Mouse (Mus musculus) spleen, embryonic (tissue): ENCODE measurements around the gene Exosc1.
"Not testable (repeated sequence)": the region's sequence is repeated elsewhere in the genome, so short reads cannot be mapped to it uniquely, and the experiment has no call there.

Source experiments
- CTCF ChIA-PET: fragments of 350-600 bp; sonication (Branson Sonifier 250); formaldehyde crosslinking; loops from one replicate; lab custom pipeline; 2022; lab: Charles Lee

Exosc1 gene

GRCm38 (mm10) chr19:41933179-41934086, at the start of gene Exosc1, which contains the start of gene Zdhhc16:
TSS of gene Exosc1 (minus strand) at chr19:41933423.
TSS of gene Zdhhc16 (plus strand) at chr19:41933480.
- CTCF ChIA-PET: interaction anchor here (0.6 kb wide), 1 partner anchor 89 kb away, joined by 4 read pairs; no protein-coding TSS in a partner anchor

DNA sequence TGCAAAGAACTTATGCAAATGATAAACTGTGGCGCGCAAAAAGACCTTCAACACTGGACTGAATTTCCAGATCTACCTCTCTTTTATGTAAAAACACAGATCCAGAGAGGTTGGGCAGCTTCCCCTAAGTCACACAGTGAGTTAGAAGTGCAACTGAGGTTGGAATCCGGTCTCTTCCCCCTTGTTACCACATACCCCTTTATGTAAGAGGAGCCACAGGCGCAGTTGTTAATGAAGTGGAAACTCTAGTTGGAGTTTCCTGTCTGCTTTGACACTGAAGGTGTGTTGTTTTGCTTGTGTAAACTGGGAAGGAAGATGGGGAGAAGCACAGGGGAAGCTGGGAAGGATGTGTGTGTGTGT, 49.5 kb upstream of the Exosc1 start:
- CTCF ChIA-PET: no interaction called here

DNA sequence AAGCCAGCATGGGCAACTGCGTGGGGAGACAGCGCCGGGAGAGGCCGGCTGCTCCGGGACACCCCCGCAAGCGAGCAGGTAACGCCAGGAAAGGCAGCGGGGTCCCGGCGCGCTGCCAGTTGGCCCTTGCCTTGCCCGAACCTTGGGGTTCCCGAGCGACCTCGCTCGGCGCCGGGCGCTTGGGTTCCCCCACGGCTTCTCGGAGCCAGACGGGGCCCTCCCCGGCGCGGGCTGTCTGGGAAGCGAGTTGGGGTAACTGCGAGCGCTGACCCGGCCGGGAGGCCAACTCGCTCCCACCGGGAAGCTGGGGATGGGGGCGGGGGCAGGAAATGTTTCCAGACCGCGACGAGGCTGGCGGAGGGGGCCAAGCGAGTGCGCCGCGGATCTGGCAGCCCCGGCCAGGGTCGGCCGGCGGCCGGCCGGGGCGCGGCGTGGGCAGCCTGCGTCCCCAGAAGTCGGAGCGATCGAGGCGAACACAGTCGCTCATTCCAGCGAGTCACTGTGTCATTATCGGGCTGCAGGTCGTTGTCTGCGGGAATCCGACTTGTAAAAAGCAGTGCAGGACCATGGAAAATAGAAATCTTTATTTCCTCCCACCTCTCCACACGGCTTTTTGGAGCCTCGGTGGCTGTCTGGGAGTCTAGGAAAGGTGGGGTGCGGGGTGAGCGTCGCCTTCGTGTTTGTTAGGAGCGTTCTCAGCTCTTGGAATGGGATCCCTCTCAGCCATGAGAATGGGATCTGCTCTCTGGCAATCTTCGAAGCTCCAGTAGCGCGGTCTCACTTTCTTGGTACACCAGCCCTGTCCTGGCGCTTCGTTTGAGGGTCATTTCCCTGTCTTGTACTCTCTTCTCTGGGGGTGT, 48.9 kb upstream of the Exosc1 start:
- CTCF ChIA-PET: no interaction called here

DNA sequence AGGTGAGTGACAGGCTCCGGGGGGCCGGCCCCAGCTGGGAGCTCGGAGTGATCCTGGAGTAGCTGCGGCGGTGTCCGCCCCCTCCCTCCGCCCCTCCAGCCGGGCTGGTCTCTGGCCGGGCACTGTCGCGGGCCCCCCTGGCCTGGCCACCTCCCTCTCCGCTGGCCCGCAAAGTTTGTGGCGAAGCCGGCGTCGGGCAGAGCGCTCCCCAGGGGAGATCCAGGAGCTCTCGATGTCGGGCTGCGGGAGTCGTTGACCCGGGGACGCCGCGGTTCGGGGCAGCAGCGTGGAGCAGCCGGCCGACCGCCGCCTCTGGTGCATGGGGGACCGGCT, 48.3 kb upstream of the Exosc1 start, which contains the start of gene Ubtd1:
Ubtd1 (plus strand) TSS at position 169 of the 333 bp plus-strand sequence.
- CTCF ChIA-PET: no interaction called here

GRCm38 (mm10) chr19:41980819-41981594, 47.8 kb upstream of the Exosc1 start, which contains the start of gene Mms19:
TSS of gene Mms19 (minus strand) at chr19:41981157.
- CTCF ChIA-PET: no interaction called here

DNA sequence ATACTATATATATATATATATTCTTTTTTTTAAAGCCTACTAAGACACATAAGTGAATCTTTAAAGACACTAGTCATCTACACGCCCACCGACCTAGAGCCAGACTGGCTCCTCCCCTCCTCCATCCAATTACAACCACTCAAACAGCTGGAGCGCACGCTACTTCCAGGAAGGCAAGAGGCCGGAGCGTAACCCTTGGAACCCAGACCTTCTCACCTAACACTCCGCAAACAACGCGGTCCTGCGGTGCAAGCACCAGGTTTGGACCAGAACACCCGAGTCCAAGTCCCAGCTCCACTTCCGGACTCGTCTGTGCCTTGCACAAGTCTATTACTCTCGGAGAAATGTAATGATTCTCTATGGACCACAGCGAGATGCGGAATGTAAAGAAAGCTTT, 47.2 kb upstream of the Exosc1 start:
- CTCF ChIA-PET: interaction anchor here (0.7 kb wide), 1 partner anchor 1462 kb away, joined by 3 read pairs; no protein-coding TSS in a partner anchor

GRCm38 (mm10) chr19:41973891-41974794, 40.9 kb upstream of the Exosc1 start:
- CTCF ChIA-PET: no interaction called here

- CTCF ChIA-PET: no interaction called here
These were observed 36.4 kb upstream of the Exosc1 start for GRCm38 (mm10) chr19:41969618-41970017.

DNA sequence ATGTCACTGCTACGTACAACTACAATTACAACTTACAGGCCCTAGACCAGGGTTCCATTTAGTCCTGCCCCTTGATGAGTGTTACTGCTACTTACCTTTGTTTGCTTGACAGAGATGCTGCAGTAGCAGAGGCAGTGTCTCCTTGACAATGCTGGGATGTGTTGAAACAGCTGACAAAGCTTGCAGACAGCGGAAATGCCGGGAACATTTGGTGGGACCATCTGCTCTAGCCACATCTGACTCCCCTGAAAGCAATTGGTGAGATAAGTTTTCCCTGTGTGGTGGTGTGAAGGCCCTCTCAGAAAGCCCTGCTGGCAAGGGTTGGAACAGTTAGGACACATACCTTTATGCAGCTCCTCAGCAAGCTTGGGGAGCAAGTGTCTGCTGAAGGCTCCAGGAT, 20.4 kb upstream of the Exosc1 start:
- CTCF ChIA-PET: no interaction called here

DNA sequence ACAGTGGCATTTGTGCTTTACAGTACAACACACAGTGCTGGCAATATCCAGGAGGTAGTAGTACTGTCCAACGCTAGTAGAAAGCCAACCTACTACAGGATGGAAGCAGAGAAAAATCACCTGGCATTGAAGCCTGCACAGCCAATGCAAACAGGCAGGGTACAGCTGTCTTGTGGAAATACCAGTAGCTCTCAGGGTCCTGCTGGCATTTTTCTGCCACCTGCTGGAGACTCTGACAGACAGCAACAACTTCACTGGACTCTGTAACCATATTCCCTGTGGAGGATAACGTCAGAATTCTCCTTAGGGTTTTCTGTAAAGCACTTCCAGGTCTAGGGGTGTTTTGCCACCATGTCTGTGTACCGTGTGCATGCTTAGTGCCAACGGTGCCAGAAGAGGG, 19.1 kb upstream of the Exosc1 start:
- CTCF ChIA-PET: interaction anchor here (0.7 kb wide), 1 partner anchor 136 kb away, joined by 3 read pairs; no protein-coding TSS in a partner anchor

- CTCF ChIA-PET: no interaction called here
These were observed 10.6 kb upstream of the Exosc1 start for GRCm38 (mm10) chr19:41943841-41944240.

DNA sequence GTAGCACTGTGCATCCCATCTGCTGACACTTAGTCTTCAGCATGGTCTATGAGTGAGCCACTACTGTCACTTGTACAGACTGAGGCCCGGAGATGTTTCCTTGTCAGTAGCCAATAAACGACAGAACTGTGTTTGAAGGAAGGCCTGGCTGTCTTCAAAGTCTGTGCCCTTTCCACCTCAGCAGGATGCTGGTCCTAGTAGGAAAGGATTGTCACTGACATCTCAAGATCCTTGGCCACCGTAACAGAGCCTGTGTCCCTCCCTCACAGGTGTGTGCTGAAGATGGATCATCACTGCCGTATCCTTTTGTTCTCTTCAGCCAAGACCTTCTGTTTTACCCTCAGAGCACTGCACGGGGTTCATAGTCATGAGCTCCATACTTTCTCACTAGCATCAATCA, 5.3 kb upstream of the Exosc1 start:
- CTCF ChIA-PET: no interaction called here

- CTCF ChIA-PET: no interaction called here
These were observed 2.7 kb upstream of the Exosc1 start for GRCm38 (mm10) chr19:41935921-41936320.

DNA sequence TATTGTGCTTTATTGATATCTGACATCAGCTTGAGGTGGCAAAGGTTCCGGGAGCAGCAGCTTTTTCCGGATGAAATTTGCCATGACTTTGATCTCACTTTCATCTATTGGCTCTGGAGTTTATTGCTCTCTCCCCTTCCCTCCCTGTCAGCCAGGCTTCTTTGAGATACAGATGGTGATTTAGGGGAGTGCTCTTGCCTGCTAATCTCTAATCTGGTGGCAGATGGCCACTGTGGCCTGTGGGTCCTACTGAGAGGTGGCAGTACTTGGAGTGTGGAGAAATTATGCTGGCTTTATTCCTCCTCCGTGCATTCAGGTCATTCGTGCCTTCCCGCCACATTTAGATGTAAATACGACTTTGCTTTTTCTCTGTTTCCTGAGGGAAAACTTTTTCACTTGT, 901 bp upstream of the Exosc1 start:
- CTCF ChIA-PET: no interaction called here

DNA sequence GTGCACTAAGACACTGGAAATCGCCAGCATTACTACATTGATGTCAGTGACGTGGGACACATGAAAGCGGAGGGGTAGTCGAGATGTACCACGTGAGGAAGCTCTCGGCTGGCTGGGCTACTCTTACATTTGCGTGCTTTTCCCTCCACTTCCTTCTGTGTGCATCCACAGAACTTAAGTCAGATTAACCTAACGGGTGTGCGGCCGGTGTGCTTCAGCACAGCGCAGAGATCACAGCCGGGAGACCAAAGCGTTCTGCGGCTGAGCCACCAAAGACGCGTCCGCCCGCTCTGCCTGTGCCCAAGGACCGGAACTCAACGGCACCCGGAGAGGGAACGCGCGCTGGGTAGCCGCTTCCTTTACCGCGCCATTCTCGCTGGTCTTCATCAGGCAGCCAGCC, 537 bp downstream of the Exosc1 start:
- CTCF ChIA-PET: interaction anchor here (0.6 to 0.9 kb wide), 2 partner anchors 17 to 88 kb away, joined by 3 to 4 read pairs; no protein-coding TSS in a partner anchor

DNA sequence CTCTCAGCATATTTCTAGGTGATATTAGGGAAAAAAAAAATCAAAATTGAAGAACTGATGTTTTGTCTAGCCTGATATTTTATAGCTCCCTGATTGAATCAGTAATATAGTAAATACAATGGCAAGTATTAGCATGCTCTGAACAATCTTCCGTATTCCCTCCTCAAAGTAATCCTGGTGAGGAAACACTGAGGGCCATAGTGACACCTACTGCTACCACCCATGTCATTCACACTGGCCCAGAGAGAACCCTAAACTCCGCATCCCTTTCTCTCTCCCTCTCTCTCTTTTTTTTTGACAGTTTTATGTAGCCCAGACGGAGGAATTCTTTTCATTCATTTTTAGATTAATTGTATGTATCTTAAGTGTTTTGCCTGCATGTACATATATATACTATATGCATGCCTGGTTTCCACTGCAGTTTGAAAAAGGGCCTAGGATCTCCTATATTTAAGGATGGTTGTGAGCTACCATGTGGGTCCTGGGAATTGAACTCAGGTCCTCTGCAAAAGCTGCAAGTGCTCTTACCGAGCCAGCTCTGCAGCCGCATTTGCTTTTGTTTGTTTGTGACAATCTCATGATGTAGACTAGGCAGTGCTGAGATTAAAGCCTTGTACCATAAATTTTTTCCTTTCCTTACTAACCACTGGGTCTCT, 12.7 kb downstream of the Exosc1 start:
- CTCF ChIA-PET: no interaction called here

GRCm38 (mm10) chr19:41919471-41919870, 13.8 kb downstream of the Exosc1 start:
- CTCF ChIA-PET: no interaction called here

DNA sequence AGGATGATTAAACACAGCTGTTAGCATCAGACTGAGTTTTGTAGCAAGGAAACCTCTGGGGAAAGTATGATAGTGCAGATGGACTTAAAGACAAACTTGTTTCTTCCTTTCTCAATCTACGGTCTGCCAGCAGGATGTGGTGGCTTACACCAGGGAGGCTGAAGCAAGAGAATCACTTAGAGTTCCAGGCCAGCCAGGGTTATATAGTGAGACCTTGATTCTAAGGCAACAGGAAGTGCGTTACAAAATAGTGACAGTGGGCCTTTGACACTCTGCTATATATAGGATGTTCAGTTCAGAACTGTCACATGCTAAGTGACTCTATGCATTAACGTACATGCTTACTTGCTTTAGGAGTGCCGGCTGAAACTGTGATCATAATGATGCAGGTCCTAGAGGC, 16.4 kb downstream of the Exosc1 start:
- CTCF ChIA-PET: no interaction called here

DNA sequence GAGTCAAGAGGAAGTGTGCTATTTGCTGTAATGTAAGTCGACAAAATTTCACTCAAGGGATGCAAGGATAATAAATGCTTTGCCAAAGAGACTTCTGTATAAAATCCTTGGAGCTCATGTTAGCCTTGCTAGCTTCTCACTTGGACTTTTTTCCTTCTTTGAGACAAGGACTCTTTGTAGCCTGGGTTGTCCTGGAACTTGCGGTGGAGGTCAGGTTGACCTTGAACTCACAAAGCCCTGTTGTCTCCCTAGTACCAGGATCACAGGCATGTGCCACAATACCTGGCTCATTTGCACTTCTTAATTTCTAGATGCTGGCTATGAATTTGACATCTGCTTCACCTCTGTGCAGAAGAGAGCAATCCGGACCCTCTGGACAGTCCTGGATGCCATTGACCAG, 17.9 kb downstream of the Exosc1 start:
- CTCF ChIA-PET: interaction anchor here (0.6 to 1.0 kb wide), 2 partner anchors 15 to 17 kb away, joined by 3 to 6 read pairs; no protein-coding TSS in a partner anchor

DNA sequence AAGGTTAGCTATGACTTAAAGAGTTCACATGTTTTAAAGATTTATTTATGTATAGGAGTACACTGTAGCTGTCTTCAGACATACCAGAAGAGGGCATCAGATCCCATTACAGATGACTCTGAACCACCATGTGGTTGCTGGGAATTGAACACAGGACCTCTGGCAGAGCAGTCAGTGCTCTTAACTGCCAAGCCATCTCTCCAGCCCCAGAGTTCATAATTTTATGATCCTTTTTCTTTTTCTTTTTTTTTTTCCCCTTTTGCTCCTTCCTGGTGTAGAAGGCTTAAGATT, 18.7 kb downstream of the Exosc1 start:
- CTCF ChIA-PET: not testable (repeated sequence)
